Mouse (Mus musculus) kidney, postnatal 36 days (tissue): ENCODE measurements at regions not wholly inside any gene's neighbourhood (a gene's known extent, or its start where the extent isn't known, plus 50 kb on each side); places are given as distances from the start of the nearest gene placed in this dataset.
"Not testable (repeated sequence)": the region's sequence is repeated elsewhere in the genome, so short reads cannot be mapped to it uniquely, and the experiment has no call there.

Experiments used
- DNase-seq, 2 experiments: peaks; one replicate each; pipeline ENCODE4 v3.0.0; 2021 to 2022; ENCODE audit warnings: mixed read lengths in 2 of 2

DNA sequence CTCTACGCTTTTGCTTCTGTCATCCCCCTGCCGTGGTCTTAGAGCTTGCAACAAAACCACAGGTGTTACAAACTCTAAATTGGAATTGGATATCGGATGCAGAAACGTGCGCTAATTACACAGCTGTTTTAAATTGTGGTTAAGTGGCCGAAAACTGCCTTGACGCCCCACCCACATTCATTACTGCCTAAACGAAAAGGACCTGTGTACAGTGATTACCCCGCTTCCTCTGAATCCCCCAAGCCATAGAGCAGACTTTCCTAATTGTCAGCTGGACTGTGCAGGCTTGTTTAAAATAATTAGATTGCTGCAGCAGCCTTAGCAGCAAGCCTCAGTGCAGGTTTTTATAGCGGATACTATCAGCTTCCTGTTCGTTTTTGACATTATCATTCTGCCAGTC lies 94.7 kb downstream of the Cxxc4 start:
- no peak for DNase-seq

GRCm38 (mm10) chr3:134331499-134332153 lies 95.3 kb downstream of the Cxxc4 start:
- no peak for DNase-seq

DNA sequence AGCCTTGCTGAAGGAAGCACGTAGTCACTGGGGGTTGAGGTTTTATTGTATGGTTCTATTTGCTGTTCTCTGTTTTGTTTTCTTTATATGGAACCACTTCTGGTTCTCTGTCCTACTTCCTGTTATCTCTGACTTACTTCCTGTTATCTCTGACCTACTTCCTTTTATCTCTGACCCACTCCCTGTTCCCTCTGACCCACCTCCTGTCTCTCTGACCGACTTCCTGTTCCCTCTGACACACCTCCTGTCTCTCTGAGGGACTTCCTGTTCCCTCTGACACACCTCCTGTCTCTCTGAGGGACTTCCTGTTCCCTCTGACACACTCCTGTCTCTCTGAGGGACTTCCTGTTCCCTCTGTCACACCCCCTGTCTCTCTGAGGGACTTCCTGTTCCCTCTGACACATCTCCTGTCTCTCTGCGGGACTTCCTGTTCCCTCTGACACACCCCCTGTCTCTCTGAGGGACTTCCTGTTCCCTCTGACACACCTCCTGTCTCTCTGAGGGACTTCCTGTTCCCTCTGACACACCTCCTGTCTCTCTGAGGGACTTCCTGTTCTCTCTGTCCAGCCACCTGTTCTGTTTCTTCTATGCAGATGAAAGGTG lies 102.9 kb downstream of the Cxxc4 start:
- DNase-seq = not testable (repeated sequence)

GRCm38 (mm10) chr3:134365948-134366347 lies 129.7 kb downstream of the Cxxc4 start:
- no peak for DNase-seq

DNA sequence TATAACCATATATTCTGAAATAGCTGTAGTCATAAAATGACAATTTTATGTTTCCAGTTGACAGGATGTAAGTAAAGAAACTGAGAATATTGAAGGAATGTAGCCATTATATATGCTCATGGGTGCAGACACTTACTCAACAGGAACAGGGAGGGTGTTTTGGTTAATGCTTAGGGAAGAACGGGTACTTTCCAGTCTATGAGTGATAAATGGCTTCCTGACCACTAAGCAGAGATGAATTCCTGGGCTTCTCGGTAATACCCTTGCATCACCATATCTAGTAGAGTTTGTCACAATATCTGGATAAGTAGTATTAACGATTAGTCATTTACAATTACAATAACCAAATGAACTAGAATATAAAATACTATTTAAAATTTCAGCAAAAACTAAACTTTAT lies 130.5 kb downstream of the Cxxc4 start:
- no peak for DNase-seq

GRCm38 (mm10) chr3:134368591-134368990 lies 132.3 kb downstream of the Cxxc4 start:
- DNase-seq = no peak

GRCm38 (mm10) chr3:134369126-134369525 lies 132.8 kb downstream of the Cxxc4 start:
- DNase-seq = no peak

DNA sequence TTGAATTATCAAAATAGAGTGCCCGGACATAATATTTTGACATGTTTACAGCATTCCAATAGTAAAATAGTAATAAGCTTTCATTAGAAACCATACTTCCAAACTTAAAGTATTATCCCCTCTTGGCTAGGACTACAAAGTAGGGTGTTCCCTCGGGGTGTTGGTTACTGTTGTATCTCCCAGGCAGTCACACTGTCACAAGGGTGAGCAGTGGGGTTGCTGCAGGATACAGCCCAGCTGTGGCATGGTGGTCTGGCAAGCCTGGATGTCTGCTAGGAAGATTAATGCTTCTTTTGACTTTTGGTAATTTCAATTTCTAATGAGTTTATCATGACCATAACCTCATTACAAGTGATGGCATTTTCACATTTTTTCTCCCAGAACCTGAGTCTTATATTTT lies 143.3 kb downstream of the Cxxc4 start:
- no peak for DNase-seq

DNA sequence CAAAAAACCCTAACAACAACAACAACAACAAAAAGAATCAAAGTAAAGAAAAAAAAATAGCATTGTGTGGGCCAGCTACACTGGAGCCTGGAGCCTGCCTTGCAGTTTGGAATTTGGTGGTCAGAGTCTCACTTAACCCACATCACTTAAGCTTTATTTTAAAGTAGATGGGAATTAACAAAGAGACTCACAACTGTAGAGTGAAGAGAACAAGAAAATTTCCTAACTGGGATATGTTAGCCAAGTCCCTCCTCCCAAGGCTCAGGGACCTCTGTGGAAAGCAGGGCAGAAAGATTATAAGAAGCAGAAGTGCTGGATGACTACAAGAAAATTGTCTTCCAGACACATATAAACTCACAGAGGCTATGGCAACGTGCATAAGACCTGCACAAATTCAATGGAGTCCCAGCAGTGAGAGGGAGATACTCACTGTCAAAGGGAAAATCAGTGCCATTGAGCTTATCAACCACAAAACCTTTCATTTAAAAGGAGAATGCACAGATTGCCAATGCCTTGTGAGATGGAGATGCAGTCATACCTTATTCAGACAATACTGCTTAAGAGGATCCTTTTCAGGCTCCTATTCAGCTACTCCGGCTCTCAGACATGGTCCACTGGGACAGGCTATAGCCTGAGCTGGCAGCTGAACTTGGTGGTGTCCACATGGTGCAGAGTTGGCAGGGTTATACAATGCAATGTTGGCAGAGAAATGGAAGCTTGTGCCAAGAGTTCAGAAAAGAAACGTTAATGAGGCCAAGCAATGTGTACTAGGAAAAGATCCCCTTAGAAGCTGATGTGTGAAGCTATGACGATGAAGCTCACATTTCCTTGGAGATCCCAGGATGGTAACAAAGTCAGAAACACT lies 154.4 kb downstream of the Cxxc4 start:
- peak; percentile 1 to 18 for DNase-seq

DNA sequence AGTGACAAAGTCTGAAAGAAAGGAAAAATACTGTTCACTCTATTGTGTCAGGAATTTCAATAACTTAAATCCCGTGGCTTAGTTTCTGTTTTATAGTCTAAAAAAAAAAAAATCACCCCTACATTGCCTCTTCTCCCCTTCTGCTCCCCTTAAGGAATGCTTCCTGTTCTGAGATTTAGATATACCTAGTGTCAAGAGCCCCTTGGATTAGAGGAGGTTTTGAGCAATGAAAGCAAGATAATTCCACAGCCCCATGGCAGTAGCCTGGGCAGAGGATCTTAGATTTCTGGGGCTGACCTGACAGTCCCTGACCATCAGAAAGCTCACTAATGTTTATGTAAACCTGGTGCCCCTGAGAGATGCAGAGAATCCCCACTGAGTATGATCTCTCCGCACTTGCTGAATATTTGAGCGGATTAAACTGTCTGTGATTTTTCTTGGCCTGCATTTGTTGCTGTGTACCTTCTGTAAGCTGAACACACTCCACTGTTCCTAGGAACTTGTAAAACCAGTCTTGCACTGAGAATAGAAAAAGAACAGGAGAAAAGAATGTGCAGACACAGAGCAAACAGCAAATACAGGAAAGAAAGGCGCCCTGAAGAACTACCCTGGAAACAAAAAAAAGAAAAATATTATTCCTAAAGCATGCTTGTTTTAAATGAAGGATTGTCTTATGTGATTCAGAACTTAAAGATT lies 164.3 kb downstream of the Cxxc4 start:
- DNase-seq = no peak

DNA sequence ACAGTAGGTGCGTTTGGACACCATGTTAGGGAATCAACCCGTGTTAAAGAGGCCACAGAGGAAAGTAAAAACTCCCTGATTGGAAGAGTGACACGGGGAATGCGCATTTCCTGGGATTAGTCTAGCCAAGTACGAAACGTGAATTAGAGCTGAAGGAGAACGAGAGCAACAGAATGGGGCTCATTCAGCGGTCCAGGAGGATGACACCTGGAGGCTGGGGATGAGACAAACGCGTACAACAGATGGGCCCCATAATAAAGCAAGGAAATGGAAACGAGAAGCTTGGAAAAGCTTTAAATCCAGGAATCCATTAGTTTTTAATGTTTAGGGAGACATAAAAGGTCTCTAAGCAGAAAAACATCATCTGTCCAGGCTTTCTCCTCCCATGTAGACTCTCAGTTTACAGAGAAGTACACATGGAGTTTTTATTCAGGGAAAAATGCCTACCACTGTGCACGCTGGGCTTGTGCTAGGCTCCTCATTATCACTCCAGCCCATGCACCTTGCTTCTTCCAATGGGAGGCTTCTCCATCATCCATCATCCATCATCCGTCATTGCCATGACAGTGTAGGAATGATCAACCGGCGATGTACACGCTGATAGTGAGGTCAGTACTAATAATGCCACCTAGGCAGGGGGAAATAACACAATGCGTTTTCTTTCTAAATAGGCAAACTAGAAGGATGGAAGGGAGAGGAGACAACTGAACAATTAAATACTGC lies 179.5 kb downstream of the Cxxc4 start:
- no peak for DNase-seq

DNA sequence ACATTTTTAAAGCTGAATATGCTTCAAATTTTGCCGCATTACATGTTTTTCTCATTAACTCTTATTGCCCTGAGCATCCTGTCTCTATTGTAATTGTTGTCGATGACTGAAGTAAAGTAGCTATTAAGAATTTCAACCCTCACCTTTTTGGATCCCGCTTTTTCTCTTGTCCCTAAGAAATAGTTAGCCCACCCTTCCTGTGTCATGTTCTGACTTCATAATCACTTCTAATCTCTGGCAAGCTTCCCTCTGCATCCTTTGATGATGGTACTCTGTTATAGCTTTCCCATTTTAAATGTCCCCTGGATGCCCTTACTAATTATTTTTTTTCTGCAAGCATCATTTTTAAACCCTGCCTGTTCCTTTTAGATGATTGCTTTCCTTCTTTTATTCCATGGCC lies 191.3 kb downstream of the Cxxc4 start:
- no peak for DNase-seq

- no peak for DNase-seq
Observed at GRCm38 (mm10) chr3:134466611-134467010, 230.3 kb downstream of the Cxxc4 start.

GRCm38 (mm10) chr3:134487280-134487679 lies 251.0 kb downstream of the Cxxc4 start:
- DNase-seq = no peak

- DNase-seq = no peak
Observed at GRCm38 (mm10) chr3:134489966-134490543, 253.8 kb downstream of the Cxxc4 start.

DNA sequence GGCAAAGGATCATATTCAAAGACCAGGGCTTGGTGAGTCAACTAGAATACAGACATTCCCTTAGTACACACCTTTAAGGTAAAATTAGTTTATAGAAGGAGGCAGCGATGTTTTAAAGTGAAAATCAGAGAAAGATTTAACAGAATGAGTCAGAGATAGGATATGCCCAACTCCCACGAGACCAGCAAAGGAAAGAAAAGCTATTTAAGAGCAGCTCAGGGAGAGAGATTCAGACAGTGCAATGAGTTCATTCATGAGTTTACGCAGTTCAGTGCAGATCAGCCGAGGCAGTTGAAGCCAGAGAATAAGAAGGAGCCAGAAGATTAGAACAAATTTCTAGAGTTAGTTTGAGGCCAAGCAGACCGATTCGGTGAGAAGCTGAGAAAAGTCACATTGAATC lies 273.4 kb downstream of the Cxxc4 start:
- DNase-seq = no peak

DNA sequence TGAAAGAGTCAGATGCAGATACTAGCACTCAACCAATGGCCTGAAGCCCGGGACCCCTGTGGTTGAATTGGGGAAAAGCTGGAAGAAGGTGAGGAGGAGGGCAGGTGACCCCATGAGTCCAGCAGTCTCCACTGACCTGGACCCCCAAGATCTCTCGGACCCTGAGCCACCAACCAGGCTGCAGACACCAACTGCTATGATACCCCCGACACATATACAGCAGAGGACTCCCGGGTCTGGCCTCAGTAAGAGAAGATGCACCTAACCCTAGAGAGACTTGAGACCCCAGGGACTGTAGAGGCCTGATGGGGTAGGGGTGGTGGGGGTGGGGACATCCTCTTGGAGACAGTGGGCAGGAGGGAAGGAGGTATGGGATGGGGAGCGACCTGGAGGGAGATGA lies 289.5 kb downstream of the Cxxc4 start:
- DNase-seq = no peak

DNA sequence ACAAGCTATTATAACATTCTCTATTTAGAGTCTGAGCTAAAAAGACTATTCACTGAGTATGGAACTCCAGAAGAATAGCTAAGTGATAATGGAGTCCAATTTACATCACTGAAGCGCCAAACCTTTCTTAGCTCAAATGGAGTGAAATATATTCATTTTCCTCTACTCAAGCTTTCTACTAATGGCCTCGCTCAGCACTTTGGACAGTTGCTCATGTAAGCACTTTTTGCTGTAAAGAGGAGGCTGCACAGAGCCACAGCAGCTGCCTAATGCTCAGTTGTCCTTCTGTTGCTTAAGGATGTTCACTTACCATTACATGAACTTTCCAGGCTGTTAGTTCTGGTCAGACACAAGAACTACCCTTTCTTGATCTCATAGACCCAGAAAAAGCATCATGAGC lies 268.7 kb upstream of the Tacr3 start:
- DNase-seq = no peak

DNA sequence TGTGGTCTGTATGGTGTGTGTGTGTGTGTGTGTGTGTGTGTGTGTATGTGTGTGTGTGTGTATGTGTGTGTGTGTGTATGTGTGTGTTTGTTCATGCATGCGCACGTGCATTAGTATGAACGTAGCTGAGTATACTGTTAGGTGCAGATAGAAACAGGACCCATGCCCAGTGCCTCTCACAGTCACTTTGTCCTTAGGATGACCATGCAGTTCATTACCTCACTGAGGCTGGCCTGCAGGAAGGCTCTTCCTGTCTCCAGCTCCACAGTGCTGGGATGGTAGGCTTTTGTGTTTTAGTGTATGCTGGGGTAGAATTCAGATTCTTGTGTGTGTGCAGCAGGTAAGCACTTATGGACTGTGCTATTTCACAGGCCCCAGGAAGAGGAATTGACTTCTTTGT lies 250.0 kb upstream of the Tacr3 start:
- no peak for DNase-seq

- DNase-seq = no peak
Observed at GRCm38 (mm10) chr3:134588630-134589029, 240.2 kb upstream of the Tacr3 start.

- no peak for DNase-seq
Observed at GRCm38 (mm10) chr3:134602919-134603318, 225.9 kb upstream of the Tacr3 start.

DNA sequence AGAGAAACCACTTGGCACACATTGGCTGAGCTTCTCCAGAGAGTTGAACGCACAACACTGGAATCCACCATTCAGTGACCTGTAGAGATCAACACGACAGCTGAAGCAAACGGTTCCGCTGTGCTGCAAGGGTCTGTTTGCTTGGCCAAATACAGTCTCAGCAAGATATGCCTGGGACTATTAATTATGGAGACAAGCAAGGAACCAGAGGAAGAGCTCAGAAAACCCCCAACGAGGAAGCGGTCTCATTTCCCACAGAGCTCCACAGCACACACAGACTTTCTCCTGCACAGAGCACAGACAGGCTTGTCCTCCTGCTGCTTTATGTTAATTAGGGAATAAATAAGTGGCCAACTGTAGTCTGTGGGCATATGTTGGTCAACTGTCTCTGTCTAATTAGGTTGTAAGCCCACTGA lies 223.4 kb upstream of the Tacr3 start:
- no peak for DNase-seq
